Mouse (Mus musculus) MEL (cell line): ENCODE data around the gene Tecpr1. TPM values are rescaled to one million over a fixed set of nuclear protein-coding genes. Genes with fewer than 3 reads are reported as not detected.

Experiments
- DNase-seq: peaks from one replicate; pipeline ENCODE4 v3.0.0; 2011; ENCODE audit warnings: low read depth, low spot score
- H3K27ac ChIP-seq: 2 replicates; pipeline ENCODE4 v1.5.1; 2012; ENCODE audit warnings: low read depth, mild to moderate bottlenecking, control low read depth, low read length, moderate library complexity; ENCODE audit not compliant: control insufficient read depth
- H3K27me3 ChIP-seq, 2 experiments: fragments of 150-350 bp in 1 of 2; sonication (generic) in 1 of 2; 2 replicates each; pipeline ENCODE4 v1.6.1; 2012; ENCODE audit warnings: low read length in 2 of 2, mild to moderate bottlenecking in 2 of 2, improper control_type of control experiment in 1 of 2, moderate library complexity in 1 of 2; ENCODE audit not compliant: insufficient read depth in 2 of 2, control insufficient read depth in 1 of 2
- H3K36me3 ChIP-seq, 2 experiments: 2 replicates each; pipeline ENCODE4 v1.6.1; 2012 to 2014; ENCODE audit warnings: low read length in 2 of 2, improper control_type of control experiment in 1 of 2, inconsistent platforms in 1 of 2, mild to moderate bottlenecking in 1 of 2; ENCODE audit not compliant: insufficient read depth in 2 of 2, control insufficient read depth in 1 of 2
- H3K4me1 ChIP-seq, 2 experiments: fragments of 150-350 bp in 1 of 2; sonication (generic) in 1 of 2; 2 replicates each; pipeline ENCODE4 v1.6.1; 2012; ENCODE audit warnings: low read length in 2 of 2, improper control_type of control experiment in 1 of 2, mild to moderate bottlenecking in 1 of 2; ENCODE audit not compliant: insufficient read depth in 2 of 2, control insufficient read depth in 1 of 2
- H3K4me3 ChIP-seq, 2 experiments: fragments of 150-350 bp in 1 of 2; sonication (generic) in 1 of 2; 2 replicates each; pipeline ENCODE4 v1.5.1; 2012; ENCODE audit warnings: low read depth in 2 of 2, low read length in 2 of 2, mild to moderate bottlenecking in 2 of 2, moderate library complexity in 2 of 2, control low read depth in 1 of 2, improper control_type of control experiment in 1 of 2; ENCODE audit not compliant: control insufficient read depth in 1 of 2, insufficient read depth in 1 of 2
- H3K79me2 ChIP-seq: 2 replicates; pipeline ENCODE4 v1.6.1; 2012; ENCODE audit warnings: mild to moderate bottlenecking, low read length, moderate library complexity; ENCODE audit not compliant: control insufficient read depth, poor library complexity, insufficient read depth
- H3K9ac ChIP-seq: 2 replicates; pipeline ENCODE4 v1.6.1; 2012; ENCODE audit warnings: low read depth, mild to moderate bottlenecking, control low read depth, low read length, moderate library complexity; ENCODE audit not compliant: control insufficient read depth, poor library complexity, severe bottlenecking
- H3K9me3 ChIP-seq: fragments of 150-350 bp; sonication (generic); replicated peaks from 2 replicates; pipeline ENCODE4 v1.6.1; 2012; ENCODE audit warnings: mild to moderate bottlenecking, low read length, improper control_type of control experiment, moderate library complexity; ENCODE audit not compliant: insufficient read depth
- BHLHE40 ChIP-seq: IDR thresholded peaks from 2 replicates; pipeline ENCODE4 v1.6.1; 2012; ENCODE audit warnings: low read depth, mild to moderate bottlenecking, inconsistent platforms, low read length, improper control_type of control experiment, borderline replicate concordance
- CTCF ChIP-seq, 3 experiments: IDR thresholded peaks in 2 of 3; conservative IDR thresholded peaks in 1 of 3; 2 replicates each; pipeline ENCODE4 v1.5.1; 2011 to 2012; ENCODE audit warnings: low read length in 3 of 3, low read depth in 2 of 3, mild to moderate bottlenecking in 2 of 3, improper control_type of control experiment in 1 of 3, inconsistent platforms in 1 of 3, mixed read lengths in 1 of 3, moderate library complexity in 1 of 3; ENCODE audit not compliant: control insufficient read depth in 1 of 3, insufficient read depth in 1 of 3, poor library complexity in 1 of 3, severe bottlenecking in 1 of 3
- E2F4 ChIP-seq: IDR thresholded peaks from 2 replicates; pipeline ENCODE4 v1.6.1; 2011; ENCODE audit warnings: low read depth, low read length, improper control_type of control experiment, borderline replicate concordance
- ETS1 ChIP-seq: IDR thresholded peaks from 2 replicates; pipeline ENCODE4 v1.6.1; 2012; ENCODE audit warnings: low read depth, mild to moderate bottlenecking, inconsistent platforms, low read length, improper control_type of control experiment, moderate library complexity
- GABPA ChIP-seq: IDR thresholded peaks from 2 replicates; pipeline ENCODE4 v1.6.1; 2012; ENCODE audit warnings: low read depth, mild to moderate bottlenecking, inconsistent platforms, low read length, improper control_type of control experiment, moderate library complexity
- GATA1 ChIP-seq: IDR thresholded peaks from 2 replicates; pipeline ENCODE4 v1.6.1; 2011; ENCODE audit warnings: low read depth, low read length, improper control_type of control experiment
- HCFC1 ChIP-seq: IDR thresholded peaks from 2 replicates; pipeline ENCODE4 v1.6.1; 2012; ENCODE audit warnings: low read depth, mild to moderate bottlenecking, inconsistent platforms, low read length, improper control_type of control experiment, moderate library complexity
- JUND ChIP-seq: IDR thresholded peaks from 2 replicates; pipeline ENCODE4 v1.6.1; 2011; ENCODE audit warnings: low read depth, mild to moderate bottlenecking, improper control_type of control experiment, low read length
- KAT2A ChIP-seq: conservative IDR thresholded peaks from 2 replicates; pipeline ENCODE4 v1.6.1; 2012; ENCODE audit warnings: low read depth, low read length, improper control_type of control experiment, inconsistent platforms
- MAFK ChIP-seq: IDR thresholded peaks from 2 replicates; pipeline ENCODE4 v1.6.1; 2011; ENCODE audit warnings: low read depth, mild to moderate bottlenecking, low read length, improper control_type of control experiment, borderline replicate concordance
- MAX ChIP-seq: IDR thresholded peaks from 2 replicates; pipeline ENCODE4 v1.6.1; 2011; ENCODE audit warnings: low read length, improper control_type of control experiment
- MXI1 ChIP-seq: IDR thresholded peaks from 2 replicates; pipeline ENCODE4 v1.6.1; 2011; ENCODE audit warnings: mild to moderate bottlenecking, low read depth, low read length, improper control_type of control experiment
- MYB ChIP-seq: IDR thresholded peaks from 2 replicates; pipeline ENCODE4 v1.6.1; 2011; ENCODE audit warnings: mild to moderate bottlenecking, low read depth, low read length, improper control_type of control experiment
- MYC ChIP-seq: IDR thresholded peaks from 2 replicates; pipeline ENCODE4 v1.6.1; 2011; ENCODE audit warnings: low read depth, mild to moderate bottlenecking, low read length, improper control_type of control experiment, moderate library complexity
- NELFE ChIP-seq: IDR thresholded peaks from 2 replicates; pipeline ENCODE4 v1.6.1; 2011; ENCODE audit warnings: low read depth, low read length, improper control_type of control experiment
- POLR2A ChIP-seq, 2 experiments: IDR thresholded peaks; 2 replicates each; pipeline ENCODE4 v1.6.1; 2011 to 2012; ENCODE audit warnings: low read length in 2 of 2, mild to moderate bottlenecking in 2 of 2, control low read depth in 1 of 2, improper control_type of control experiment in 1 of 2, low read depth in 1 of 2, moderate library complexity in 1 of 2; ENCODE audit not compliant: control insufficient read depth in 1 of 2, insufficient read depth in 1 of 2, poor library complexity in 1 of 2
- POLR2AphosphoS5 ChIP-seq: IDR thresholded peaks from 2 replicates; pipeline ENCODE4 v1.6.1; 2012; ENCODE audit warnings: low read depth, borderline replicate concordance, mild to moderate bottlenecking, inconsistent platforms, low read length, moderate library complexity, mixed read lengths
- SIN3A ChIP-seq: IDR thresholded peaks from 2 replicates; pipeline ENCODE4 v1.6.1; 2012; ENCODE audit warnings: low read length, improper control_type of control experiment, inconsistent platforms
- SMC3 ChIP-seq: IDR thresholded peaks from 2 replicates; pipeline ENCODE4 v1.6.1; 2011; ENCODE audit warnings: low read depth, low read length, improper control_type of control experiment
- TCF12 ChIP-seq: IDR thresholded peaks from 2 replicates; pipeline ENCODE4 v1.6.1; 2014; ENCODE audit warnings: low read depth, mild to moderate bottlenecking, inconsistent platforms, low read length, improper control_type of control experiment, moderate library complexity
- UBTF ChIP-seq: IDR thresholded peaks from 2 replicates; pipeline ENCODE4 v1.6.1; 2012; ENCODE audit warnings: low read depth, mild to moderate bottlenecking, inconsistent platforms, low read length, improper control_type of control experiment, moderate library complexity, borderline replicate concordance; ENCODE audit not compliant: insufficient read depth
- USF1 ChIP-seq: IDR thresholded peaks from 2 replicates; pipeline ENCODE4 v1.6.1; 2014; ENCODE audit warnings: low read depth, mild to moderate bottlenecking, inconsistent platforms, low read length, improper control_type of control experiment, moderate library complexity
- USF2 ChIP-seq, 2 experiments: IDR thresholded peaks; 2 replicates each; pipeline ENCODE4 v1.6.1; 2011 to 2012; ENCODE audit warnings: improper control_type of control experiment in 2 of 2, low read length in 2 of 2, borderline replicate concordance in 1 of 2, inconsistent platforms in 1 of 2, low read depth in 1 of 2, mild to moderate bottlenecking in 1 of 2; ENCODE audit not compliant: insufficient read depth in 1 of 2
- ZKSCAN1 ChIP-seq: IDR thresholded peaks from 2 replicates; pipeline ENCODE4 v1.6.1; 2012; ENCODE audit warnings: low read depth, mild to moderate bottlenecking, inconsistent platforms, low read length, improper control_type of control experiment, moderate library complexity
- ZMIZ1 ChIP-seq: IDR thresholded peaks from 2 replicates; pipeline ENCODE4 v1.6.1; 2012; ENCODE audit warnings: low read depth, mild to moderate bottlenecking, inconsistent platforms, low read length, improper control_type of control experiment, moderate library complexity
- polyA plus RNA-seq, 2 experiments: library from polyadenylated mRNA; stranded (reverse) in 1 of 2; unstranded in 1 of 2; fragments of >175 nt in 1 of 2; fragments of >200 nt in 1 of 2; gene quantifications; 2 replicates each; pipeline versions ENCODE4 v1.2.1 to v1.2.4; 2012; ENCODE audit warnings: low replicate concordance in 2 of 2, low read depth in 1 of 2; ENCODE audit not compliant: insufficient read length in 2 of 2, insufficient read depth in 1 of 2, missing spikeins in 1 of 2
- total RNA-seq: library from RNA; depleted of rRNA; stranded (reverse); fragments of 300-350 nt; gene quantifications from 2 replicates; pipeline ENCODE4 v1.2.3, GENCODE M21; 2012

Tecpr1 gene
- total and polyA plus RNA-seq, 3 experiments: 6.2 to 9.0 TPM; not detected in 1

DNA sequence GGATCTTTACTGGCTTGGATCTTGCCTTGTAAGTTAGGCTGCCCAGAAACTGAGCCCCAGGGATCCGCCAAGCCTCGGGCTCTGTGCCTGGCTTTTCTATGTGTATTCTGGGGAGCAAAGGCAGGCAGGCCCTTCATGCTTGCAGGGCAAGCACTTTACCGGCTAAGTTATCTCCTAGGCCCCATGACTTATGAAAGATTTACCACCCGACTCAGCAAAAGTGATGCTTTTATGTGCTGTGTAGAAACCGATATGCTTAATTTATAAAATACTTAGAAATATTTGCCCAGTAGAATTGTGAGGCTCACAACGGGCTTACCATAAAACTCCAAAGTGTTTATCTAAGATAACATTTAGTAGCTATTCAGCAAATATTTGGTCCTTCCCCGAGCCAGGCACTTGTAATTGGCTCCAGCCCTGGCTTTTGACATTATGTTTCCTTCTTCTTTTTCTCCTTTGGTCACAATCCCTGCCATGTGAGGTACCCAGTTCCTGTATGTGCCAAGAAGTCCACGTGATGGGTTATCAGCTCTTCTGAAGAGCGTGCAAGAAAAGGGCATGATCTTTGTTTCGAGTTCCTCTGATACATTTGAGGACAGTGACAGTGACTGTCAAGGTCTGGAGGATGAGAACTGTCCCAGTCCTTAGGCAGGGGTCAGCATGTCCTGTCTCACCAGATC is 24.6 kb upstream of the Tecpr1 start:
- peaks cover 5 to 8% of the 10 kb centered on the region in 2 experiments for H3K4me1 ChIP-seq
- H3K79me2 ChIP-seq: no peaks in the 10 kb centered on the region
- DNase-seq: peak; percentile 51
- no peaks in the 10 kb centered on the region for H3K9me3 ChIP-seq
- no peak overlapping the region for H3K4me3 ChIP-seq
- H3K27me3 ChIP-seq: no peaks in the 10 kb centered on the region
- TF ChIP-seq MYB: no peak
- TF ChIP-seq USF2 (IDR thresholded peaks at IDR 0.05; ENCODE audit: borderline replicate concordance in 1 of 2, insufficient read depth in 1 of 2, low read depth in 1 of 2, low read length in 2 of 2): peak in 1 of 2 experiments; percentile 63; a peak in 1 of 4 replicates
- TF ChIP-seq BHLHE40: peak; percentile 50; the same call in 1 of the 2 replicates
- TF ChIP-seq GABPA: no peak
- no peak for TF ChIP-seq UBTF
- peak; percentile 39; the same call in 1 of the 2 replicates for TF ChIP-seq ETS1
- TF ChIP-seq SIN3A: peak; percentile 54
- peak; percentile 89 for TF ChIP-seq USF1
- no peak for TF ChIP-seq CTCF (IDR thresholded peaks at IDR 0.05 in 2 of 3, conservative IDR thresholded peaks at IDR 0.05 in 1 of 3; ENCODE audit: control insufficient read depth in 1 of 3, insufficient read depth in 1 of 3, low read depth in 2 of 3, low read length in 3 of 3, poor library complexity in 1 of 3, severe bottlenecking in 1 of 3)
- no peak for TF ChIP-seq KAT2A
- TF ChIP-seq MXI1: peak; percentile 50; the same call in 1 of the 2 replicates
- no peak for TF ChIP-seq JUND
- no peak for TF ChIP-seq TCF12
- TF ChIP-seq MYC: 0 out of 2 replicates have a peak, but pooled peaks have one; percentile 25
- TF ChIP-seq E2F4: no peak
- peak; percentile 84 for TF ChIP-seq MAX
- H3K27ac ChIP-seq: no peak overlapping the region
- peaks cover 0 to 8% of the 10 kb centered on the region in 2 experiments; a peak in 2 of 4 replicates for H3K36me3 ChIP-seq
- H3K9ac ChIP-seq: no peak overlapping the region

- H3K9me3 ChIP-seq: no peaks in the 10 kb centered on the region
- H3K4me1 ChIP-seq: peaks cover 5 to 14% of the 10 kb centered on the region in 2 experiments
- H3K9ac ChIP-seq: no peak overlapping the region
- no peaks in the 10 kb centered on the region for H3K79me2 ChIP-seq
- H3K27ac ChIP-seq: no peak overlapping the region
- H3K27me3 ChIP-seq: no peaks in the 10 kb centered on the region
- peaks cover 0 to 8% of the 10 kb centered on the region in 2 experiments; a peak in 2 of 4 replicates for H3K36me3 ChIP-seq
- DNase-seq: no peak
- no peak overlapping the region for H3K4me3 ChIP-seq
- TF ChIP-seq MYC (no peak), POLR2A (IDR thresholded peaks at IDR 0.05; ENCODE audit: control insufficient read depth in 1 of 2, insufficient read depth in 1 of 2, low read depth in 1 of 2, low read length in 2 of 2, poor library complexity in 1 of 2) (no peak), NELFE (no peak), USF2 (IDR thresholded peaks at IDR 0.05; ENCODE audit: borderline replicate concordance in 1 of 2, insufficient read depth in 1 of 2, low read depth in 1 of 2, low read length in 2 of 2) (no peak), POLR2AphosphoS5 (no peak), MAFK (no peak), UBTF (no peak), ZKSCAN1 (no peak), GATA1 (no peak), ZMIZ1 (no peak), CTCF (IDR thresholded peaks at IDR 0.05 in 2 of 3, conservative IDR thresholded peaks at IDR 0.05 in 1 of 3; ENCODE audit: control insufficient read depth in 1 of 3, insufficient read depth in 1 of 3, low read depth in 2 of 3, low read length in 3 of 3, poor library complexity in 1 of 3, severe bottlenecking in 1 of 3) (no peak), TCF12 (no peak), HCFC1 (no peak), SMC3 (no peak)
Observed at GRCm38 (mm10) chr5:144247307-144247706, 23.9 kb upstream of the Tecpr1 start.
